Mouse (Mus musculus) kidney, embryonic 15.5 days (tissue): Measurements from ENCODE around the gene Rhobtb1. TPM values are rescaled to one million over a fixed set of nuclear protein-coding genes. Genes with fewer than 3 reads are reported as not detected.

ENCODE experiments used
- ATAC-seq: fragments of 200-750 bp; cut with Nextera tagmentation; replicated peaks from 2 replicates; pipeline ENCODE4 v1.8.0; 2017; ENCODE audit warnings: moderate TSS enrichment; ENCODE audit not compliant: low FRiP score
- H3K27ac ChIP-seq: fragments of 300-500 bp; sonication (generic); 2 replicates; pipeline ENCODE4 v1.5.1; 2015; ENCODE audit warnings: mild to moderate bottlenecking, inconsistent platforms
- H3K27me3 ChIP-seq: fragments of 300-500 bp; sonication (generic); 2 replicates; pipeline ENCODE4 v1.6.1; 2015; ENCODE audit warnings: inconsistent platforms
- H3K36me3 ChIP-seq: fragments of 300-500 bp; sonication (generic); 2 replicates; pipeline ENCODE4 v1.6.1; 2015; ENCODE audit warnings: inconsistent platforms
- H3K4me1 ChIP-seq: fragments of 300-500 bp; sonication (generic); 2 replicates; pipeline ENCODE4 v1.6.1; 2015; ENCODE audit warnings: inconsistent platforms
- H3K4me2 ChIP-seq: fragments of 300-500 bp; sonication (generic); 2 replicates; pipeline ENCODE4 v1.6.1; 2015; ENCODE audit warnings: moderate library complexity, mild to moderate bottlenecking, inconsistent platforms
- H3K4me3 ChIP-seq: fragments of 300-500 bp; sonication (generic); replicated peaks from 2 replicates; pipeline ENCODE4 v1.5.1; 2015; ENCODE audit warnings: mild to moderate bottlenecking, inconsistent platforms
- H3K9ac ChIP-seq: fragments of 300-500 bp; sonication (generic); 2 replicates; pipeline ENCODE4 v1.6.1; 2015; ENCODE audit warnings: mild to moderate bottlenecking, inconsistent platforms
- H3K9me3 ChIP-seq: fragments of 300-500 bp; sonication (generic); replicated peaks from 2 replicates; pipeline ENCODE4 v1.6.1; 2016; ENCODE audit warnings: inconsistent platforms
- WGBS: fragments of 180-500 bp; shearing (Covaris S2); methylation state at CpG from one replicate; pipeline ENCODE4 v1.1.7; 2015; ENCODE audit warnings: mixed read lengths; 5-methylcytosine and 5-hydroxymethylcytosine counted together
- polyA plus RNA-seq: library from polyadenylated mRNA; unstranded; fragments of >200 nt; fragmentation: Nextera tagmentation; extraction: Ambion mirVana; gene quantifications from 2 replicates; pipeline ENCODE4 v1.2.1, GENCODE M21; 2015

The Rhobtb1 gene
- polyA plus RNA-seq, 1 experiment from 2014 or later: 21.8 TPM

- no peak overlapping the region for H3K27ac ChIP-seq
- H3K4me1 ChIP-seq: no peaks in the 10 kb centered on the region
- H3K9ac ChIP-seq: no peak overlapping the region
- peaks cover 69% of the 10 kb centered on the region for H3K36me3 ChIP-seq
- no peak overlapping the region for H3K4me2 ChIP-seq
- no peak overlapping the region for H3K4me3 ChIP-seq
- H3K27me3 ChIP-seq: no peaks in the 10 kb centered on the region
- ATAC-seq: no peak
- no peaks in the 10 kb centered on the region for H3K9me3 ChIP-seq
- 77% methylated on average over 16 of the region's 16 CpGs for WGBS
Observed at GRCm38 (mm10) chr10:69334271-69335194, 183.3 kb downstream of the Rhobtb1 start.

GRCm38 (mm10) chr10:69335195-69335536 lies 183.9 kb downstream of the Rhobtb1 start:
- Histone ChIP-seq H3K9ac (no peak overlapping the region), H3K9me3 (no peaks in the 10 kb centered on the region), H3K4me2 (no peak overlapping the region), H3K4me3 (no peak overlapping the region), H3K27me3 (no peaks in the 10 kb centered on the region), H3K36me3 (peaks cover 75% of the 10 kb centered on the region), H3K4me1 (no peaks in the 10 kb centered on the region), H3K27ac (no peak overlapping the region)
- WGBS: 72% methylated on average over 7 of the region's 7 CpGs
- no peak for ATAC-seq

- no peak overlapping the region for H3K9ac ChIP-seq
- no peaks in the 10 kb centered on the region for H3K27me3 ChIP-seq
- no peaks in the 10 kb centered on the region for H3K9me3 ChIP-seq
- H3K36me3 ChIP-seq: peaks cover 79% of the 10 kb centered on the region
- no peak overlapping the region for H3K4me2 ChIP-seq
- ATAC-seq: no peak; the same call in 1 of the 2 replicates
- H3K4me1 ChIP-seq: no peaks in the 10 kb centered on the region
- no peak overlapping the region for H3K4me3 ChIP-seq
- 79% methylated on average over 4 of the region's 4 CpGs for WGBS
- H3K27ac ChIP-seq: no peak overlapping the region
Observed at GRCm38 (mm10) chr10:69335611-69336010, 184.4 kb downstream of the Rhobtb1 start.

- H3K36me3 ChIP-seq: peaks cover 85% of the 10 kb centered on the region
- no peak overlapping the region for H3K4me2 ChIP-seq
- no peak overlapping the region for H3K27ac ChIP-seq
- H3K9ac ChIP-seq: no peak overlapping the region
- no peaks in the 10 kb centered on the region for H3K27me3 ChIP-seq
- H3K9me3 ChIP-seq: no peaks in the 10 kb centered on the region
- WGBS: 87% methylated on average over 11 of the region's 11 CpGs
- no peaks in the 10 kb centered on the region for H3K4me1 ChIP-seq
- H3K4me3 ChIP-seq: no peak overlapping the region
- ATAC-seq: no peak
Observed at GRCm38 (mm10) chr10:69336219-69336618, 185.0 kb downstream of the Rhobtb1 start.

- Histone ChIP-seq H3K27ac (no peak overlapping the region), H3K4me1 (no peaks in the 10 kb centered on the region), H3K9me3 (no peaks in the 10 kb centered on the region), H3K36me3 (peaks cover 99% of the 10 kb centered on the region), H3K27me3 (no peaks in the 10 kb centered on the region), H3K4me3 (no peak overlapping the region), H3K9ac (no peak overlapping the region), H3K4me2 (no peak overlapping the region)
- 86% methylated on average over 6 of the region's 6 CpGs for WGBS
- no peak for ATAC-seq
Observed at GRCm38 (mm10) chr10:69340001-69340400, 188.8 kb downstream of the Rhobtb1 start.

Other genes starting within 250 kb of the Rhobtb1 start
- 2.0 and 2.2 TPM in 2 replicates for gene A930033H14Rik, start 61.7 kb downstream of the Rhobtb1 start, polyA plus RNA-seq
- gene Cdk1, start 201.5 kb downstream of the Rhobtb1 start, polyA plus RNA-seq: 490 and 496 TPM in 2 replicates
- 43.9 and 47.9 TPM in 2 replicates for gene Ank3, start 247.3 kb downstream of the Rhobtb1 start, polyA plus RNA-seq